Mouse (Mus musculus) kidney, adult 2 months (tissue): ENCODE results near the gene Hsd11b1.

Experiments used
- CTCF ChIP-seq: fragments of 200-500 bp; conservative IDR thresholded peaks from 2 replicates; pipeline ENCODE4 v1.5.1; 2011; ENCODE audit warnings: low read depth, mild to moderate bottlenecking, control low read depth, low read length, moderate library complexity, mixed read lengths; ENCODE audit not compliant: insufficient read depth, insufficient read length
- POLR2A ChIP-seq: fragments of 200-500 bp; IDR thresholded peaks from one replicate; pipeline ENCODE4 v1.6.1; 2011; ENCODE audit warnings: low read depth, low read length, control low read depth

GRCm38 (mm10) chr1:193241436-193241835 lies 22.4 kb downstream of the Hsd11b1 start:
- TF ChIP-seq CTCF (no peak), POLR2A (no peak)
